Mouse (Mus musculus): ENCODE results near the gene Nek10.

DNA sequence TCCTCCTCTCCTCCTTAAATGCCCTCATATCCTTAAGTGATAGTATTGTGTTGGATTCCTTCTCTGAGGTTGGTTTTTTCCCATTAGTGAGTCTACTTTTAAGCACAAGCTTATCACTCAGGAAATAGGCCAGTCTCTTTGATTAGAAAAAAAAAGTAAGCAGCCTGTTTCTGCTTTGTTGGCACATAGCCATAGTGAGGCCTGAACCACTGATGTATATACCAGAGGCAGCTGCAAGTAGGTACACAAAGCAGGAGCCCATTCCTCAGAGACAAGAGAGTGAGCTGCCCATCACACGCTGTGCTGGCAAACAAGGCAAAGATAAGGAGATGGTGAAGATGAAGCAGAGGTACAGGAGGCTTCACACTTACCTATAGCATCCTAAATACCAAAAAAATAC is 184.2 kb downstream of the Nek10 start:
- TF ChIP-seq POLR2A (IDR thresholded peaks at IDR 0.05; ENCODE audit: borderline replicate concordance, control insufficient read depth, low read depth, low read length) = no peak
- TF ChIP-seq CTCF (IDR thresholded peaks at IDR 0.05; ENCODE audit: control insufficient read depth, insufficient read depth, low read length) = no peak

Measured in bone marrow, adult 2 months (tissue).